Mouse (Mus musculus): ENCODE data around the gene Mpo.

GRCm38 (mm10) chr11:87749192-87750042 is 44.0 kb upstream of the Mpo start:
- TF ChIP-seq CTCF (IDR thresholded peaks at IDR 0.05) (no peak), EP300 (IDR thresholded peaks at IDR 0.05) (no peak)
